Mouse (Mus musculus) testis, adult 2 months (tissue): Measurements from ENCODE around the gene Nr1h4.

Experiments
- CTCF ChIP-seq: fragments of 200-500 bp; IDR thresholded peaks from 2 replicates; pipeline ENCODE4 v1.5.1; 2012; ENCODE audit warnings: low read depth, mild to moderate bottlenecking, inconsistent platforms, low read length, moderate library complexity; ENCODE audit not compliant: control insufficient read depth, insufficient read depth, insufficient replicate concordance
- POLR2A ChIP-seq: fragments of 200-500 bp; IDR thresholded peaks from 2 replicates; pipeline ENCODE4 v1.6.1; 2012; ENCODE audit warnings: low read depth, mild to moderate bottlenecking, inconsistent platforms, low read length, moderate library complexity; ENCODE audit not compliant: control insufficient read depth

GRCm38 (mm10) chr10:89502986-89503560 lies 30.3 kb downstream of the Nr1h4 start:
- TF ChIP-seq CTCF (no peak), POLR2A (no peak)
